In the genomic region with DNA sequence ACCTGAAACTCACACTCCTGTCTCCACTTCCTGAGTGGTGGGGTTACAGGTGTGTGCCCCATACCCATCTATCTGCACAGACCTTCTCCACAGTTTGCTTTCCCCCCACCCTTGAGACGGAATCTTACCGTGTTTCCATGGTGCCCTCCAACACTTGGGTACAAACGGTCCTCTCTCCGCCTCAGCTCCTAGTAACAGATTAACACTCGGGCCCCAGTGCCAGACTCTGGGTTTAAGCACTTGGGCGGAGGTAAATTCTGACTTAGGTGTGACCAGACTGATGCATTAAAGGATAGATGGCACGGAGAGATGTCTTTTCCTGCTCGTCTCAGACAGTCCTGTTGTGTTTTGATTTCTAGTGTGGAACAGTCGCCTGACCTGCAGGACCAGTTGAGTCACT, we compare ENCODE assay signal across 28 mouse cellular contexts. TPM values are rescaled to one million over a fixed set of nuclear protein-coding genes. Genes with fewer than 3 reads are reported as not detected.
DNase-seq lines count a peak whose midpoint lies in the region; ATAC-seq and TF ChIP-seq lines count a peak whose summit lies in the region.
"Had no signal": no experiment of that assay in that cellular context is flagged by ENCODE, and none has a peak within 500 bp of the region (broad histone marks: within the 10 kb centered on the region; RNA-seq: fewer than 3 reads in every experiment).

No protein-coding gene starts in this region.

- WGBS in kidney, embryonic 16.5 days: 74% methylated on average over 9 of the region's 9 CpGs
- WGBS in kidney, embryonic 15.5 days: 71% methylated on average over 9 of the region's 9 CpGs

- no peak overlapping the region for H3K4me3 ChIP-seq in kidney, embryonic 16.5 days (ENCODE audit: low read length)
- H3K4me3 ChIP-seq in kidney, embryonic 15.5 days (replicated peaks): no peak overlapping the region
- peak overlapping the region; percentile 29; the same call in 1 of the 2 replicates for H3K4me3 ChIP-seq in E14TG2a.4 (replicated peaks; ENCODE audit: low read length)
- H3K4me3 ChIP-seq: forebrain, embryonic 10.5 days; forebrain, embryonic 13.5 days; heart, adult 2 months; heart, embryonic 10.5 days; heart, embryonic 13.5 days had no signal

- no peak overlapping the region for H3K27ac ChIP-seq in kidney, embryonic 16.5 days (ENCODE audit: low read length)
- no peak overlapping the region for H3K27ac ChIP-seq in kidney, embryonic 15.5 days
- H3K27ac ChIP-seq: forebrain, embryonic 10.5 days; forebrain, embryonic 13.5 days; heart, adult 2 months; heart, embryonic 10.5 days; heart, embryonic 13.5 days; hindbrain, embryonic 14.5 days had no signal

- H3K9ac ChIP-seq in kidney, embryonic 16.5 days (replicated peaks; ENCODE audit: low read length): no peak overlapping the region
- H3K9ac ChIP-seq in kidney, embryonic 15.5 days: no peak overlapping the region
- H3K9ac ChIP-seq: forebrain, embryonic 13.5 days; heart, embryonic 13.5 days; hindbrain, embryonic 14.5 days had no signal

- H3K9me3 ChIP-seq in kidney, embryonic 16.5 days (ENCODE audit: low read length): no peaks in the 10 kb centered on the region
- no peaks in the 10 kb centered on the region for H3K9me3 ChIP-seq in kidney, embryonic 15.5 days (replicated peaks)
- H3K9me3 ChIP-seq in E14TG2a.4 (ENCODE audit: low read length): no peaks in the 10 kb centered on the region
- H3K9me3 ChIP-seq: forebrain, embryonic 10.5 days; forebrain, embryonic 13.5 days; heart, embryonic 10.5 days; heart, embryonic 13.5 days had no signal

- H3K27me3 ChIP-seq in kidney, embryonic 16.5 days (ENCODE audit: insufficient read depth, low read length): peaks cover 3% of the 10 kb centered on the region; the same call in 1 of the 2 replicates
- no peaks in the 10 kb centered on the region for H3K27me3 ChIP-seq in kidney, embryonic 15.5 days
- peaks cover 13% of the 10 kb centered on the region for H3K27me3 ChIP-seq in E14TG2a.4 (ENCODE audit: insufficient read depth, low read length)
- H3K27me3 ChIP-seq: CH12.LX; forebrain, embryonic 13.5 days; heart, embryonic 13.5 days had no signal

- DNase-seq in kidney, adult 18-20 months: peak; percentile 62
- DNase-seq in kidney, adult 9 months: peak; percentile 59
- peak; percentile 60 to 79 for DNase-seq in kidney, postnatal 25 days
- DNase-seq in cerebellum, postnatal 10 days: no peak
- DNase-seq: adrenal gland, adult 8-10 months; adrenal gland, postnatal 25 days; B cell, adult 2 months; cerebellum, adult 11-12 months; cerebellum, adult 8-10 months; cerebellum, postnatal 14 days; gastrocnemius, postnatal 10 days; gastrocnemius, postnatal 36 days; heart, adult 2 months; heart, postnatal 14 days; heart, postnatal 4 days had no signal

- H3K36me3 ChIP-seq in kidney, embryonic 16.5 days (ENCODE audit: insufficient read depth, low read length): 0 out of 2 replicates have a peak, but pooled peaks cover 4% of the 10 kb centered on the region
- H3K36me3 ChIP-seq in kidney, embryonic 15.5 days: peaks cover 14% of the 10 kb centered on the region; the same call in 1 of the 2 replicates
- no peaks in the 10 kb centered on the region for H3K36me3 ChIP-seq in E14TG2a.4 (ENCODE audit: insufficient read depth, low read length)

- H3K4me1 ChIP-seq in kidney, embryonic 16.5 days (ENCODE audit: insufficient read depth, low read length): peaks cover 8% of the 10 kb centered on the region; the same call in 1 of the 2 replicates
- peaks cover 11% of the 10 kb centered on the region; the same call in 1 of the 2 replicates for H3K4me1 ChIP-seq in kidney, embryonic 15.5 days
- H3K4me1 ChIP-seq in E14TG2a.4 (replicated peaks; ENCODE audit: low read depth, low read length): peaks cover 49% of the 10 kb centered on the region
- H3K4me1 ChIP-seq: forebrain, embryonic 13.5 days had no signal

- no peak for TF ChIP-seq CTCF in E14TG2a.4 (conservative IDR thresholded peaks at IDR 0.05; ENCODE audit: low read length)

- ATAC-seq in kidney, embryonic 16.5 days (ENCODE audit: low FRiP score, low TSS enrichment): no peak
- ATAC-seq in kidney, embryonic 15.5 days (replicated peaks; ENCODE audit: low FRiP score): no peak
- ATAC-seq: activated CD4-positive, CD25-positive, alpha-beta regulatory T cell, adult 4 months; forebrain, embryonic 13.5 days; forebrain, embryonic 16.5 days had no signal

- no peak overlapping the region for H3K4me2 ChIP-seq in kidney, embryonic 16.5 days (replicated peaks; ENCODE audit: low read depth, low read length)
- no peak overlapping the region for H3K4me2 ChIP-seq in kidney, embryonic 15.5 days
- H3K4me2 ChIP-seq: forebrain, embryonic 13.5 days; heart, embryonic 13.5 days; hindbrain, embryonic 14.5 days had no signal

RNA-seq across cellular contexts. Expression of a gene that starts 6.1 kb away (rescaled TPM):
- polyA plus RNA-seq in kidney, embryonic 16.5 days (2015; fragmentation: Nextera tagmentation; extraction: Ambion mirVana): 54.8 and 57.0 TPM in 2 replicates
- polyA plus RNA-seq in kidney, embryonic 15.5 days (2015; fragmentation: Nextera tagmentation; extraction: Ambion mirVana): 45.6 and 47.0 TPM in 2 replicates

RNA-seq across cellular contexts. Expression of a gene that starts 11.4 kb away (rescaled TPM):
- 15.6 and 19.0 TPM in 2 replicates for polyA plus RNA-seq in kidney, embryonic 16.5 days (2015; fragmentation: Nextera tagmentation; extraction: Ambion mirVana)
- polyA plus RNA-seq in kidney, embryonic 15.5 days (2015; fragmentation: Nextera tagmentation; extraction: Ambion mirVana): 17.5 and 17.9 TPM in 2 replicates

RNA-seq across cellular contexts. Expression of a gene that starts 28.2 kb away (rescaled TPM):
- polyA plus RNA-seq in kidney, embryonic 16.5 days (2015; fragmentation: Nextera tagmentation; extraction: Ambion mirVana): 7.1 TPM in 1 of 2 replicates, not detected in the other
- polyA plus RNA-seq in kidney, embryonic 15.5 days (2015; fragmentation: Nextera tagmentation; extraction: Ambion mirVana): 0.12 and 0.79 TPM in 2 replicates
- polyA plus RNA-seq: activated CD4-positive, CD25-positive, alpha-beta regulatory T cell, adult 4 months; brain, embryonic 14.5 days; embryonic facial prominence, embryonic 11.5 days; forebrain, embryonic 10.5 days; forebrain, embryonic 13.5 days; hindbrain, embryonic 14.5 days had no signal

Comparison
In these comparisons a context has a peak if more than half of its experiments do, and no peak if none do; other contexts are left out.
1. DNase-seq: peak in kidney, adult 18-20 months (single experiment), kidney, adult 9 months (single experiment) and kidney, postnatal 25 days (2 of 2); none in cerebellum, postnatal 10 days (0 of 2).